Mouse (Mus musculus) adrenal gland, postnatal 25 days (tissue): ENCODE results near the gene Armcx3. TPM values are rescaled to one million over a fixed set of nuclear protein-coding genes. Genes with fewer than 3 reads are reported as not detected.

Experiments
- microRNA-seq, 2 experiments: library from miRNA; unstranded; fragments of <30 nt; microRNA quantifications; one replicate each; pipeline ENCODE4 v1.2.0; 2021
- total RNA-seq: library from RNA; stranded (reverse); gene quantifications from 2 replicates; pipeline ENCODE4 v1.2.3, GENCODE M21; 2021

The Armcx3 gene
- total RNA-seq, 1 experiment from 2014 or later = 45.9 TPM

Small RNA genes lying within 50 kb of the gene (microRNA-seq; reads per million reads assigned to microRNA genes)
- gene Mir7093 = 0.34 to 0.71 reads per million in 2 experiments

Other genes starting within 250 kb of the Armcx3 start
- gene Timm8a1, start 214.7 kb upstream of the Armcx3 start, total RNA-seq = 30.7 and 34.1 TPM in 2 replicates
- gene Btk, start 173.0 kb upstream of the Armcx3 start, total RNA-seq = 0.67 and 0.82 TPM in 2 replicates
- 276 and 305 TPM in 2 replicates for gene Rpl36a, start 170.9 kb upstream of the Armcx3 start, total RNA-seq
- 8.4 and 9.0 TPM in 2 replicates for gene Gla, start 155.5 kb upstream of the Armcx3 start, total RNA-seq
- gene Hnrnph2, start 155.4 kb upstream of the Armcx3 start, total RNA-seq = 90.6 and 98.0 TPM in 2 replicates
- gene Armcx4, start 70.1 kb upstream of the Armcx3 start, total RNA-seq = 9.7 and 14.6 TPM in 2 replicates
- 20.7 and 24.1 TPM in 2 replicates for gene Armcx1, start 38.6 kb upstream of the Armcx3 start, total RNA-seq
- gene Armcx6, start 5.2 kb upstream of the Armcx3 start, total RNA-seq = 6.3 and 14.3 TPM in 2 replicates
- gene Armcx2, start 52.6 kb downstream of the Armcx3 start, total RNA-seq = 36.3 and 44.4 TPM in 2 replicates
- not detected in 2 replicates for gene Nxf2, start 208.2 kb downstream of the Armcx3 start, total RNA-seq